21 mouse cellular contexts compared by ENCODE assay signal in genomic region chr11:48850240-48850639, GRCm38 (mm10). TPM values are rescaled to one million over a fixed set of nuclear protein-coding genes. Genes with fewer than 3 reads are reported as not detected.
A peak's percentile ranks its signal among the peaks of the same experiment; 100 is the strongest.
DNase-seq lines count a peak whose midpoint lies in the region; ATAC-seq and TF ChIP-seq lines count a peak whose summit lies in the region.
"Had no signal": no experiment of that assay in that cellular context is flagged by ENCODE, and none has a peak within 500 bp of the region (broad histone marks: within the 10 kb centered on the region; RNA-seq: fewer than 3 reads in every experiment).

No protein-coding gene starts in this region.

- H3K27me3 ChIP-seq in intestine, embryonic 16.5 days (replicated peaks; ENCODE audit: control insufficient read depth, insufficient read depth, low read length): no peaks in the 10 kb centered on the region; the same call in 1 of the 2 replicates
- H3K27me3 ChIP-seq in intestine, embryonic 15.5 days (replicated peaks): no peaks in the 10 kb centered on the region
- no peaks in the 10 kb centered on the region for H3K27me3 ChIP-seq in midbrain, embryonic 11.5 days (ENCODE audit: control insufficient read depth, insufficient read depth, low read length)
- H3K27me3 ChIP-seq in midbrain, postnatal 0 days (ENCODE audit: insufficient read depth, low read length): no peaks in the 10 kb centered on the region

- H3K9ac ChIP-seq in intestine, embryonic 16.5 days (ENCODE audit: low read depth, low read length): peak overlapping the region; percentile 10; the same call in 1 of the 2 replicates
- H3K9ac ChIP-seq in intestine, embryonic 15.5 days: no peak overlapping the region
- H3K9ac ChIP-seq in midbrain, embryonic 11.5 days (ENCODE audit: low read length): no peak overlapping the region
- H3K9ac ChIP-seq in midbrain, postnatal 0 days (replicated peaks; ENCODE audit: low read length, poor library complexity, severe bottlenecking): no peak overlapping the region
- H3K9ac ChIP-seq: embryonic facial prominence, embryonic 13.5 days; forebrain, embryonic 13.5 days; forebrain, postnatal 0 days; hindbrain, embryonic 14.5 days had no signal

- H3K36me3 ChIP-seq in intestine, embryonic 16.5 days (ENCODE audit: control insufficient read depth, insufficient read depth, low read length): no peaks in the 10 kb centered on the region
- H3K36me3 ChIP-seq in intestine, embryonic 15.5 days: no peaks in the 10 kb centered on the region
- no peaks in the 10 kb centered on the region for H3K36me3 ChIP-seq in midbrain, embryonic 11.5 days (ENCODE audit: control insufficient read depth, insufficient read depth, low read length)
- no peaks in the 10 kb centered on the region for H3K36me3 ChIP-seq in midbrain, postnatal 0 days (ENCODE audit: insufficient read depth, low read length)
- H3K36me3 ChIP-seq: embryonic facial prominence, embryonic 13.5 days; G1E; heart, embryonic 10.5 days; hindbrain, embryonic 10.5 days had no signal

- intact Hi-C loops in gastrocnemius, adult 2 months (cut with DNase I): no loop called here

- DNase-seq in gastrocnemius, adult 2 months: no peak
- no peak for DNase-seq in gastrocnemius, postnatal 4 days (ENCODE audit: low spot score in 2 of 2)
- DNase-seq in midbrain, embryonic 11.5 days (ENCODE audit: low spot score, missing footprints): peak; percentile 37
- DNase-seq in midbrain, postnatal 0 days (ENCODE audit: low spot score): no peak
- DNase-seq: adrenal gland, adult 8-10 months; adrenal gland, postnatal 36 days; cerebellum, adult 2 months; cerebellum, postnatal 14 days; forebrain, postnatal 0 days; gastrocnemius, postnatal 36 days; heart, adult 18-20 months; heart, postnatal 10 days had no signal

- ATAC-seq in intestine, embryonic 16.5 days: no peak
- no peak for ATAC-seq in intestine, embryonic 15.5 days
- no peak for ATAC-seq in midbrain, embryonic 11.5 days (ENCODE audit: low FRiP score)
- ATAC-seq in midbrain, postnatal 0 days (ENCODE audit: low FRiP score): no peak
- ATAC-seq: forebrain, embryonic 13.5 days; forebrain, postnatal 0 days; intestine, postnatal 0 days had no signal

- H3K4me1 ChIP-seq in intestine, embryonic 16.5 days (ENCODE audit: control insufficient read depth, insufficient read depth, low read length): peaks cover 17% of the 10 kb centered on the region
- H3K4me1 ChIP-seq in intestine, embryonic 15.5 days (replicated peaks): 0 out of 2 replicates have a peak, but pooled peaks cover 9% of the 10 kb centered on the region
- H3K4me1 ChIP-seq in midbrain, embryonic 11.5 days (ENCODE audit: control insufficient read depth, insufficient read depth, low read length): peaks cover 3% of the 10 kb centered on the region; the same call in 1 of the 2 replicates
- peaks cover 6% of the 10 kb centered on the region; the same call in 1 of the 2 replicates for H3K4me1 ChIP-seq in midbrain, postnatal 0 days (ENCODE audit: insufficient read depth, low read length)

- TF ChIP-seq CTCF in gastrocnemius, adult 2 months (IDR thresholded peaks at IDR 0.05): no peak
- TF ChIP-seq CTCF in midbrain, postnatal 0 days (IDR thresholded peaks at IDR 0.05): no peak

- no peak overlapping the region for H3K4me3 ChIP-seq in gastrocnemius, adult 2 months
- no peak overlapping the region for H3K4me3 ChIP-seq in intestine, embryonic 16.5 days (ENCODE audit: low read length)
- H3K4me3 ChIP-seq in intestine, embryonic 15.5 days (replicated peaks): no peak overlapping the region
- no peak overlapping the region for H3K4me3 ChIP-seq in midbrain, embryonic 11.5 days (ENCODE audit: low read depth, low read length)
- H3K4me3 ChIP-seq in midbrain, postnatal 0 days (ENCODE audit: low read depth, low read length): no peak overlapping the region
- H3K4me3 ChIP-seq: embryonic facial prominence, embryonic 13.5 days; forebrain, embryonic 13.5 days had no signal

- peak overlapping the region; percentile 43 for H3K27ac ChIP-seq in gastrocnemius, adult 2 months
- no peak overlapping the region for H3K27ac ChIP-seq in intestine, embryonic 16.5 days (ENCODE audit: low read length)
- H3K27ac ChIP-seq in intestine, embryonic 15.5 days: no peak overlapping the region
- H3K27ac ChIP-seq in midbrain, embryonic 11.5 days (ENCODE audit: low read depth, low read length): no peak overlapping the region
- H3K27ac ChIP-seq in midbrain, postnatal 0 days (ENCODE audit: low read depth, low read length): no peak overlapping the region
- H3K27ac ChIP-seq: embryonic facial prominence, embryonic 13.5 days; forebrain, embryonic 13.5 days; heart, embryonic 10.5 days; hindbrain, embryonic 10.5 days; hindbrain, embryonic 14.5 days had no signal

- no peak overlapping the region for H3K4me2 ChIP-seq in intestine, embryonic 16.5 days (ENCODE audit: low read depth, low read length)
- no peak overlapping the region for H3K4me2 ChIP-seq in intestine, embryonic 15.5 days (replicated peaks)
- H3K4me2 ChIP-seq in midbrain, embryonic 11.5 days: no peak overlapping the region
- no peak overlapping the region for H3K4me2 ChIP-seq in midbrain, postnatal 0 days (ENCODE audit: low read depth, low read length, poor library complexity, severe bottlenecking)
- H3K4me2 ChIP-seq: embryonic facial prominence, embryonic 13.5 days; forebrain, embryonic 13.5 days; hindbrain, embryonic 14.5 days had no signal

- H3K9me3 ChIP-seq in intestine, embryonic 16.5 days (ENCODE audit: control insufficient read depth, low read length): no peaks in the 10 kb centered on the region
- H3K9me3 ChIP-seq in intestine, embryonic 15.5 days: no peaks in the 10 kb centered on the region
- H3K9me3 ChIP-seq in midbrain, embryonic 11.5 days (ENCODE audit: control insufficient read depth, low read length): no peaks in the 10 kb centered on the region
- H3K9me3 ChIP-seq in midbrain, postnatal 0 days (ENCODE audit: low read length): no peaks in the 10 kb centered on the region
- H3K9me3 ChIP-seq: embryonic facial prominence, embryonic 13.5 days; forebrain, embryonic 13.5 days; heart, embryonic 10.5 days; hindbrain, embryonic 10.5 days had no signal

- WGBS in intestine, embryonic 16.5 days: 24% methylated on average over 2 of the region's 2 CpGs
- WGBS in intestine, embryonic 15.5 days: 18% methylated on average over 2 of the region's 2 CpGs
- 72% methylated on average over 2 of the region's 2 CpGs for WGBS in midbrain, embryonic 11.5 days
- WGBS in midbrain, postnatal 0 days: 55% methylated on average over 2 of the region's 2 CpGs

RNA-seq across cellular contexts. Expression of gene Irgm1, which starts 21.2 kb away (rescaled TPM):
- total RNA-seq in gastrocnemius, adult 2 months (2021): 10 to 100 TPM; 13.5 to 14.4 TPM
- 1 to 10 TPM; 7.9 to 8.0 TPM for total RNA-seq in gastrocnemius, postnatal 4 days (2021)
- polyA plus RNA-seq in intestine, embryonic 16.5 days (2015; fragmentation: Nextera tagmentation; extraction: Ambion mirVana): 15.6 and 15.8 TPM in 2 replicates
- 16.0 and 16.4 TPM in 2 replicates for polyA plus RNA-seq in intestine, embryonic 15.5 days (2015; fragmentation: Nextera tagmentation; extraction: Ambion mirVana)
- 2.2 and 2.3 TPM in 2 replicates for polyA plus RNA-seq in midbrain, embryonic 11.5 days (2014; fragmentation: Nextera tagmentation; extraction: Ambion mirVana)
- total RNA-seq in midbrain, postnatal 0 days (2014; rRNA removed): 6.2 and 7.6 TPM in 2 replicates
- polyA plus RNA-seq in midbrain, postnatal 0 days (2015; fragmentation: Nextera tagmentation; extraction: Ambion mirVana): 4.9 and 5.8 TPM in 2 replicates

RNA-seq across cellular contexts. Expression of gene Gm12184, which starts 23.8 kb away (rescaled TPM):
- total RNA-seq in gastrocnemius, adult 2 months (2021): 1 to 10 TPM; 1.5 to 2.2 TPM
- 1 to 10 TPM; 1.9 to 4.9 TPM for total RNA-seq in gastrocnemius, postnatal 4 days (2021)
- polyA plus RNA-seq in intestine, embryonic 16.5 days (2015; fragmentation: Nextera tagmentation; extraction: Ambion mirVana): 1.3 and 1.4 TPM in 2 replicates
- polyA plus RNA-seq in intestine, embryonic 15.5 days (2015; fragmentation: Nextera tagmentation; extraction: Ambion mirVana): 3.7 and 5.4 TPM in 2 replicates
- 7.4 and 11.5 TPM in 2 replicates for polyA plus RNA-seq in midbrain, embryonic 11.5 days (2014; fragmentation: Nextera tagmentation; extraction: Ambion mirVana)
- total RNA-seq in midbrain, postnatal 0 days (2014; rRNA removed): 4.3 and 8.2 TPM in 2 replicates
- polyA plus RNA-seq in midbrain, postnatal 0 days (2015; fragmentation: Nextera tagmentation; extraction: Ambion mirVana): 2.4 and 3.0 TPM in 2 replicates

RNA-seq across cellular contexts. Expression of gene Trim7, which starts 24.3 kb away (rescaled TPM):
- 10 to 100 TPM; 25.9 to 51.8 TPM for total RNA-seq in gastrocnemius, adult 2 months (2021)
- total RNA-seq in gastrocnemius, postnatal 4 days (2021): 10 to 100 TPM; 46.3 to 63.6 TPM
- 0.78 and 1.2 TPM in 2 replicates for polyA plus RNA-seq in intestine, embryonic 16.5 days (2015; fragmentation: Nextera tagmentation; extraction: Ambion mirVana)
- 1.1 and 2.7 TPM in 2 replicates for polyA plus RNA-seq in intestine, embryonic 15.5 days (2015; fragmentation: Nextera tagmentation; extraction: Ambion mirVana)
- 0.40 and 0.73 TPM in 2 replicates for polyA plus RNA-seq in midbrain, embryonic 11.5 days (2014; fragmentation: Nextera tagmentation; extraction: Ambion mirVana)
- 7.7 and 8.6 TPM in 2 replicates for total RNA-seq in midbrain, postnatal 0 days (2014; rRNA removed)
- polyA plus RNA-seq in midbrain, postnatal 0 days (2015; fragmentation: Nextera tagmentation; extraction: Ambion mirVana): 3.4 and 3.7 TPM in 2 replicates

RNA-seq across cellular contexts. Expression of gene Trim41, which starts 33.1 kb away (rescaled TPM):
- total RNA-seq in gastrocnemius, adult 2 months (2021): 10 to 100 TPM; 19.9 to 23.6 TPM
- 10 to 100 TPM; 26.4 to 30.1 TPM for total RNA-seq in gastrocnemius, postnatal 4 days (2021)
- 4.1 and 5.9 TPM in 2 replicates for polyA plus RNA-seq in intestine, embryonic 16.5 days (2015; fragmentation: Nextera tagmentation; extraction: Ambion mirVana)
- 4.1 and 6.4 TPM in 2 replicates for polyA plus RNA-seq in intestine, embryonic 15.5 days (2015; fragmentation: Nextera tagmentation; extraction: Ambion mirVana)
- polyA plus RNA-seq in midbrain, embryonic 11.5 days (2014; fragmentation: Nextera tagmentation; extraction: Ambion mirVana): 3.6 and 3.9 TPM in 2 replicates
- 38.9 and 41.5 TPM in 2 replicates for total RNA-seq in midbrain, postnatal 0 days (2014; rRNA removed)
- polyA plus RNA-seq in midbrain, postnatal 0 days (2015; fragmentation: Nextera tagmentation; extraction: Ambion mirVana): 5.0 and 5.1 TPM in 2 replicates

RNA-seq across cellular contexts. Expression of gene Rack1, which starts 50.1 kb away (rescaled TPM):
- total RNA-seq in gastrocnemius, adult 2 months (2021): 100 to 1,000 TPM; 383 to 424 TPM
- 100 to 1,000 TPM; 692 to 818 TPM for total RNA-seq in gastrocnemius, postnatal 4 days (2021)
- 713 and 755 TPM in 2 replicates for polyA plus RNA-seq in intestine, embryonic 16.5 days (2015; fragmentation: Nextera tagmentation; extraction: Ambion mirVana)
- polyA plus RNA-seq in intestine, embryonic 15.5 days (2015; fragmentation: Nextera tagmentation; extraction: Ambion mirVana): 815 and 831 TPM in 2 replicates
- 592 and 633 TPM in 2 replicates for polyA plus RNA-seq in midbrain, embryonic 11.5 days (2014; fragmentation: Nextera tagmentation; extraction: Ambion mirVana)
- 932 and 1,043 TPM in 2 replicates for total RNA-seq in midbrain, postnatal 0 days (2014; rRNA removed)
- 317 and 331 TPM in 2 replicates for polyA plus RNA-seq in midbrain, postnatal 0 days (2015; fragmentation: Nextera tagmentation; extraction: Ambion mirVana)
